9 mouse cellular contexts compared by ENCODE assay signal in the genomic region with DNA sequence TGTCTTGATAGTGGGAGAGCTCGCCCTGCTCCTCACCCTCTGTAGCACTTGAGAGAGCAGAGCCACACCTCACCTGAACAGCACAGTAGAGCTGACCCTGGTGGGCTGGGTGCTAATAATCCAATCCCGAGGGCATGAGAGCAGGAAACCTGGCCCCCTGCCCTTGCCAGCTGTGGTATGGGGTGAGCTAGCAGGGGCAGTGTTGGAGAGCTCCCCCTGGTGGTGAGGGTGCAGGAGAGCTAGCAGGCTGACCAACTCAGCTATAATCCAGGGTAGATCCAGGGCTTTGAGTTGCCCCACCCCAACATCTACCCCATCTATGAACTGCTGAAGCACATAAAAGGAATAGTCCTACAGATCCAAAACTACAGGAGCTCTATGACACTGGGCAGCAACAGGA.
DNase-seq lines count a peak whose midpoint lies in the region; ATAC-seq and TF ChIP-seq lines count a peak whose summit lies in the region.
"Had no signal": no experiment of that assay in that cellular context is flagged by ENCODE, and none has a peak within 500 bp of the region (broad histone marks: within the 10 kb centered on the region; RNA-seq: fewer than 3 reads in every experiment).

No protein-coding gene starts in this region.

- peak; percentile 38 for DNase-seq in kidney, adult 9 months
- DNase-seq in kidney, postnatal 14 days, result no peak
- DNase-seq in ES-CJ7 (ENCODE audit: low read depth, low spot score), result peak; percentile 19
- peak; percentile 70 for DNase-seq in gastrocnemius, adult 2 months
- peak; percentile 33 for DNase-seq in lung, postnatal 36 days
- DNase-seq in urinary bladder, postnatal 36 days (ENCODE audit: low spot score in 2 of 2), result peak; percentile 9 to 26
- no peak for DNase-seq in cerebellum, adult 9-10 months

- peak; percentile 81 for TF ChIP-seq CTCF in gastrocnemius, adult 2 months (IDR thresholded peaks at IDR 0.05)

- ATAC-seq in activated CD4-positive, CD25-positive, alpha-beta regulatory T cell, adult 4 months, result no peak

- no peak overlapping the region for H3K4me3 ChIP-seq in gastrocnemius, adult 2 months
- H3K4me3 ChIP-seq: neural tube, embryonic 12.5 days had no signal

- intact Hi-C loops in gastrocnemius, adult 2 months (cut with DNase I), result loop anchor here (5.0 to 10.0 kb wide), 2 partner anchors 138 to 520 kb away; a partner anchor contains a TSS

- no peak overlapping the region for H3K27ac ChIP-seq in gastrocnemius, adult 2 months
- H3K27ac ChIP-seq: neural tube, embryonic 12.5 days had no signal

Comparison
In these comparisons a context has a peak if more than half of its experiments do, and no peak if none do; other contexts are left out.
1. DNase-seq: peak in kidney, adult 9 months (single experiment), ES-CJ7 (single experiment), gastrocnemius, adult 2 months (single experiment), lung, postnatal 36 days (single experiment) and urinary bladder, postnatal 36 days (2 of 2); none in kidney, postnatal 14 days (single experiment) and cerebellum, adult 9-10 months (single experiment).